ENCODE assay signal across 16 mouse cellular contexts in the genomic region with DNA sequence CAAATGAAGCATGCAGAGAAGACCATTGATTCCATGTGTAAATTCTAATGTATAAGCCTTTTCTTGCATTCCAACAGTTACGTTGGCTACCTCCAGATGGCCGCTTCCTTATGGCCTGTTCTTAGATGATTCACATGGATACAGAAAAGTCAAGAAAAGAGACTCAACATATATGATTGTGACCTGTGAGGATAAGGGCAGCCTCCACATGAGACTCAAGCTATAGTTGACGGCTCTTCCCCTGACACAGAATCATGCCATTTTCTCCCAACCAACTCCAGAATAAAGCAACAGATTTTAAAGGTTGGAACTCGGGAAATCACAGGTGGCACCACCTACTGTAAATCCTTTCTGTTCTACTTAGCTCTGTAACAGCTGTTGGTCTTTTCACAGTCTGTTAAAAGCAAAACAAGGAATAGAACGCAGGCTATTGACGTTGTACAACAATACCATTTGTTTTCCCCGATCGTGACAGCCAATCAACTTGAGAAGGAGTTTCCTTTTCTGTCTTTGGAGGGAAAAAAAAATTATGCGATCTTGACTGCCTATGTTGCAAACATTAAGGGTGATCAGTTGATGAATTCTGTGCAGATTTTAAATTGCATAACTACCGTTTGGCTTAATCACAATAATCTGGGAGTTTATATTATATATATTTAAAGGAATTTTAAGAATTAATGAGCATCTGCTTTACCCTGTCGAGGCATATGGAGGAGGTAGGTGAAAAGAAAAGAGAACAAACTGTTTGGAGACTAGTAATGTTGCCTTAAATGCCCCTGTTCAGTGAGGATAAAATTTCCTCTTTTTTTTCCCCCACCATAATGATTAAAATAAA.
DNase-seq lines count a peak whose midpoint lies in the region; TF ChIP-seq lines count a peak whose summit lies in the region.
"Had no signal": no experiment of that assay in that cellular context is flagged by ENCODE, and none has a peak within 500 bp of the region (broad histone marks: within the 10 kb centered on the region; RNA-seq: fewer than 3 reads in every experiment).

No protein-coding gene starts in this region.

- no peak for TF ChIP-seq POLR2A in thymus, adult 2 months (IDR thresholded peaks at IDR 0.05; ENCODE audit: control insufficient read depth, extremely low read depth, insufficient read depth, low read length, poor library complexity)

- no peak overlapping the region for H3K27ac ChIP-seq in thymus, adult 2 months (ENCODE audit: control insufficient read depth, insufficient read depth, low read length)
- H3K27ac ChIP-seq: limb, embryonic 12.5 days; liver, embryonic 14.5 days; midbrain, embryonic 12.5 days had no signal

- no peaks in the 10 kb centered on the region for H3K36me3 ChIP-seq in thymus, adult 2 months (ENCODE audit: control insufficient read depth, insufficient read depth, low read length)
- H3K36me3 ChIP-seq: limb, embryonic 12.5 days; midbrain, embryonic 12.5 days had no signal

- TF ChIP-seq CTCF in thymus, adult 2 months (IDR thresholded peaks at IDR 0.05; ENCODE audit: borderline replicate concordance, control insufficient read depth, extremely low read depth, insufficient read depth, low read length, poor library complexity): no peak

- H3K27me3 ChIP-seq in thymus, adult 2 months (ENCODE audit: control insufficient read depth, insufficient read depth, low read length): no peaks in the 10 kb centered on the region
- H3K27me3 ChIP-seq: limb, embryonic 12.5 days; midbrain, embryonic 12.5 days had no signal

- no peaks in the 10 kb centered on the region for H3K4me1 ChIP-seq in thymus, adult 2 months (replicated peaks; ENCODE audit: control insufficient read depth, insufficient read depth, low read length)
- H3K4me1 ChIP-seq: limb, embryonic 12.5 days; midbrain, embryonic 12.5 days had no signal

- no peak overlapping the region for H3K4me3 ChIP-seq in thymus, adult 2 months (ENCODE audit: control insufficient read depth, insufficient read depth, low read length)
- H3K4me3 ChIP-seq: erythroblast, embryonic 14.5 days; limb, embryonic 12.5 days; midbrain, embryonic 12.5 days had no signal

- intact Hi-C loops in left cerebral cortex, postnatal 14 days (cut with DNase I): no loop called here
- intact Hi-C loops in left cerebral cortex, postnatal 4 days (cut with DNase I): no loop called here
- intact Hi-C loops in heart, postnatal 10 days (cut with DNase I): no loop called here

- DNase-seq in cerebellum, adult 9-11 months: peak; percentile 18
- DNase-seq in cerebellum, adult 11-12 months: no peak
- peak; percentile 10 to 12 for DNase-seq in left cerebral cortex, postnatal 14 days (ENCODE audit: low spot score in 2 of 2)
- DNase-seq in left cerebral cortex, postnatal 4 days: no peak
- DNase-seq in layer of hippocampus, adult 9-10 months (ENCODE audit: low spot score): peak; percentile 58
- peak; percentile 56 for DNase-seq in telencephalon, adult 2 months (ENCODE audit: low read depth, low spot score)
- no peak for DNase-seq in thymus, adult 2 months
- no peak for DNase-seq in heart, postnatal 10 days
- DNase-seq: heart, adult 11 months; kidney, adult 9 months; kidney, postnatal 4 days; spleen, adult 18-20 months had no signal

- WGBS in thymus, adult 2 months: 82% methylated on average over 11 of the region's 11 CpGs

Comparison
In these comparisons a context has a peak if more than half of its experiments do, and no peak if none do; other contexts are left out.
1. DNase-seq: peak in cerebellum, adult 9-11 months (single experiment), left cerebral cortex, postnatal 14 days (2 of 2), layer of hippocampus, adult 9-10 months (single experiment) and telencephalon, adult 2 months (single experiment); none in cerebellum, adult 11-12 months (single experiment), left cerebral cortex, postnatal 4 days (single experiment), thymus, adult 2 months (single experiment) and heart, postnatal 10 days (0 of 2).